Mouse (Mus musculus) bone marrow macrophage, adult 2 months (primary cell): Measurements from ENCODE around the gene Slc38a1. TPM values are rescaled to one million over a fixed set of nuclear protein-coding genes. Genes with fewer than 3 reads are reported as not detected.

Experiments used
- H3K27ac ChIP-seq: 2 replicates; pipeline ENCODE4 v1.5.1; 2012; ENCODE audit warnings: low read depth, low read length; ENCODE audit not compliant: insufficient read depth
- H3K4me1 ChIP-seq: 2 replicates; pipeline ENCODE4 v1.6.1; 2012; ENCODE audit warnings: low read length; ENCODE audit not compliant: control insufficient read depth, insufficient read depth
- H3K4me3 ChIP-seq: 2 replicates; pipeline ENCODE4 v1.5.1; 2012; ENCODE audit warnings: mild to moderate bottlenecking, low read length, moderate library complexity; ENCODE audit not compliant: insufficient read depth
- CTCF ChIP-seq: IDR thresholded peaks from 2 replicates; pipeline ENCODE4 v1.5.1; 2012; ENCODE audit warnings: low read depth, mild to moderate bottlenecking, low read length, moderate library complexity
- POLR2A ChIP-seq: IDR thresholded peaks from 2 replicates; pipeline ENCODE4 v1.6.1; 2012; ENCODE audit warnings: mild to moderate bottlenecking, low read depth, low read length, borderline replicate concordance
- polyA plus RNA-seq: library from polyadenylated mRNA; stranded (reverse); fragments of >200 nt; gene quantifications from 2 replicates; pipeline ENCODE4 v1.2.4, GENCODE M21; 2012; ENCODE audit not compliant: missing spikeins, insufficient read depth, insufficient read length

Slc38a1 gene
- polyA plus RNA-seq, 1 experiment: 31.5 TPM

- Histone ChIP-seq H3K27ac (no peak overlapping the region), H3K4me1 (peaks cover 11% of the 10 kb centered on the region), H3K4me3 (peak overlapping the region; percentile 1; the same call in 1 of the 2 replicates)
- TF ChIP-seq POLR2A: no peak
- no peak for TF ChIP-seq CTCF
Measured at GRCm38 (mm10) chr15:96684132-96684830, 41.6 kb upstream of the Slc38a1 start.

- H3K4me1 ChIP-seq: peaks cover under 1% of the 10 kb centered on the region; the same call in 1 of the 2 replicates
- TF ChIP-seq CTCF: no peak
- TF ChIP-seq POLR2A: no peak
- H3K27ac ChIP-seq: no peak overlapping the region
- no peak overlapping the region for H3K4me3 ChIP-seq
Measured at GRCm38 (mm10) chr15:96678871-96679773, 36.4 kb upstream of the Slc38a1 start.

- H3K4me3 ChIP-seq: no peak overlapping the region
- no peak overlapping the region for H3K27ac ChIP-seq
- TF ChIP-seq CTCF (no peak), POLR2A (no peak)
- H3K4me1 ChIP-seq: no peaks in the 10 kb centered on the region
Measured at GRCm38 (mm10) chr15:96676518-96676917, 33.8 kb upstream of the Slc38a1 start.

- no peaks in the 10 kb centered on the region for H3K4me1 ChIP-seq
- no peak overlapping the region for H3K4me3 ChIP-seq
- TF ChIP-seq POLR2A: no peak
- no peak for TF ChIP-seq CTCF
- no peak overlapping the region for H3K27ac ChIP-seq
Measured at GRCm38 (mm10) chr15:96675744-96676143, 33.0 kb upstream of the Slc38a1 start.

GRCm38 (mm10) chr15:96675055-96675454 is 32.3 kb upstream of the Slc38a1 start:
- Histone ChIP-seq H3K4me3 (no peak overlapping the region), H3K27ac (no peak overlapping the region), H3K4me1 (no peaks in the 10 kb centered on the region)
- no peak for TF ChIP-seq POLR2A
- TF ChIP-seq CTCF: no peak

GRCm38 (mm10) chr15:96674089-96674488 is 31.4 kb upstream of the Slc38a1 start:
- no peak for TF ChIP-seq POLR2A
- no peak for TF ChIP-seq CTCF
- H3K4me1 ChIP-seq: peaks cover 4% of the 10 kb centered on the region; the same call in 1 of the 2 replicates
- H3K4me3 ChIP-seq: no peak overlapping the region
- H3K27ac ChIP-seq: no peak overlapping the region

GRCm38 (mm10) chr15:96669721-96670120 is 27.0 kb upstream of the Slc38a1 start:
- H3K4me3 ChIP-seq: no peak overlapping the region
- no peak for TF ChIP-seq CTCF
- TF ChIP-seq POLR2A: no peak
- no peak overlapping the region for H3K27ac ChIP-seq
- H3K4me1 ChIP-seq: peaks cover 4% of the 10 kb centered on the region; the same call in 1 of the 2 replicates

GRCm38 (mm10) chr15:96666663-96667062 is 23.9 kb upstream of the Slc38a1 start:
- peak; percentile 53 for TF ChIP-seq CTCF
- no peak for TF ChIP-seq POLR2A
- Histone ChIP-seq H3K4me3 (peak overlapping the region; percentile 43), H3K4me1 (peaks cover 4% of the 10 kb centered on the region; the same call in 1 of the 2 replicates), H3K27ac (no peak overlapping the region)

GRCm38 (mm10) chr15:96665889-96666288 is 23.2 kb upstream of the Slc38a1 start:
- Histone ChIP-seq H3K27ac (no peak overlapping the region), H3K4me1 (peaks cover 4% of the 10 kb centered on the region; the same call in 1 of the 2 replicates), H3K4me3 (peak overlapping the region; percentile 36)
- TF ChIP-seq CTCF: no peak
- TF ChIP-seq POLR2A: no peak
